Mouse (Mus musculus) CD4-positive naive resting alpha-beta T cell, adult 57 days (primary cell): ENCODE data around the gene Snapc3. TPM values are rescaled to one million over a fixed set of nuclear protein-coding genes. Genes with fewer than 3 reads are reported as not detected.

Experiments used
- total RNA-seq: library from RNA; stranded (reverse); gene quantifications from one replicate; pipeline ENCODE4 v1.2.4, GENCODE M21; 2023

Gene Snapc3
- 35.8 TPM for total RNA-seq

GRCm38 (mm10) chr4:83417160-83417819 lies at the start of gene Snapc3:
Gene Snapc3 (plus strand): TSS chr4:83417724.

DNA sequence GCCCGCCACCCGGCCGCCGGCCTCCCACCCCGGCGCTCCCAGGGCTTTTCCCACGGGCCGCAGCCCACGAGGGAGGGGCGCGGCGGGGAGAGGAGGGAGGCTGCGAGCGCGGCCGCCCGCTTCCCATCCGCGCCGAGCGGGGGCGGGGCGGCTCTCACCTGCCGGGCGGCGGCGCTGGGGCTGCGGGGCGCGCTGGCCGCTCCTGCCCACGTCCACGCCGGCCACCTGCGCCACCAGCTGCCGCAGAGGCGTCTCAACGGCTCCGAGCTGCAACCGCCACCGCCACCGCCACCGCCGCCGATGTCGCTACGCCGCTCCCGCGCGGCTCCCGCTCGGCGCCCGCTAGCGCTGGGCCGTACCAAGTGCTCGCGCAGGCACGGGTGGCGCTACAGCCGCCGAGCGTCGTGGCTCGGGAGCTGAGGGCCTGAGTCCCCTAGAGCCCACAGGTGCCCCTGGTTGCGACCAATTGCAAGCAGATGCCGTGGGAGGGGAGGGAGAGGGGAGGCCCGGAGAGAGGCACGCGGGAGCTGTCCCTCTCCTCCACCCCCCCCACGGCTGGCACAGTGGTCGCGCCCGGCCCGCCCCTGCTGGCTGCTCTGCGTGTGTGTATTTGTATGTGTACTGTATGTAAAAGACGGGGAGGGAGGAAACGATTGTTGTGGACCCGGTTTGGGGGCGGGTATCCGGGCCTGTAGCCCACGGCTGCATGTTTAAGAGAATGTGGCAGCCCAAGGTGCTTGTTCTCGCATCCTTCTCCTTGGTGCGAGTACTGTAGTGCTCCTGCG lies 68.8 kb downstream of the Snapc3 start, which contains the start of gene Psip1:
Gene Psip1, minus strand, starts transcription at position 343 of the 785 bp plus-strand sequence.

Other genes with a start within 250 kb of the Snapc3 start
- 60.8 TPM for gene Ttc39b, start 93.5 kb upstream of the Snapc3 start, total RNA-seq
- 129 TPM for gene Psip1, start 68.7 kb downstream of the Snapc3 start, total RNA-seq
- gene Ccdc171, start 107.8 kb downstream of the Snapc3 start, total RNA-seq = 11.7 TPM